Mouse (Mus musculus): Measurements from ENCODE around the gene Cby1.

Gene Cby1

GRCm38 (mm10) chr15:79708229-79708822 lies 49.3 kb downstream of the Cby1 start:
- DNase-seq, result no peak

GRCm38 (mm10) chr15:79715646-79716045 lies 56.6 kb downstream of the Cby1 start:
- no peak for DNase-seq

DNA sequence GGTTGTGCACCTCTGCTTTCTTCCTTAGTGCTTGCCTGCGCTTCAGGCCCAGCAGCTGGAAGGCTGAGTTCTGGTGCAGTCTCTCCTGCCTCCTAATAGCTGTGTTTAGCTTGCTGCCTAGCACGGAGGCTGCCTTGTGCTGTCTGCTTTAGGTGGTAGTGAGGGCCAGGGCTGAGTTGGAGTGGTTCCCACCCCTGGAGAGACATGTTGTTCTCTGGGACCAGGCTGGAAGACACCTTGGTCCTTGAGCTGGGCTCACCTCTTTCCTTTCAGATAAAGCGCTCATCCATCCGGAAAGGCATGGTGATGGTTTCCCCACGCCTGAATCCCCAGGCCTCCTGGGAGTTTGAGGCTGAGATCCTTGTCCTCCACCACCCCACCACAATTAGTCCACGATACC lies 57.7 kb downstream of the Cby1 start:
- no peak for DNase-seq

All from lung, adult 18-20 months (tissue).